Mouse (Mus musculus) adrenal gland, postnatal 0 days (tissue): ENCODE measurements around the gene Klra1. TPM values are rescaled to one million over a fixed set of nuclear protein-coding genes. Genes with fewer than 3 reads are reported as not detected.

ENCODE experiments used
- polyA plus RNA-seq: library from polyadenylated mRNA; unstranded; fragments of >200 nt; fragmentation: Nextera tagmentation; extraction: Ambion mirVana; gene quantifications from 2 replicates; pipeline ENCODE4 v1.2.1, GENCODE M21; 2015

Gene Klra1
- not detected in 2 replicates for polyA plus RNA-seq

GRCm38 (mm10) chr6:130386750-130387149, at the start of gene Klra1:
Gene Klra1, minus strand, starts transcription at chr6:130386874.

GRCm38 (mm10) chr6:130337411-130337810, 49.3 kb downstream of the Klra1 start, which contains the start of gene Klra3:
Gene Klra3, minus strand, starts transcription at chr6:130337574.

Other genes with a start within 250 kb of the Klra1 start
- gene Klra9, start 193.8 kb downstream of the Klra1 start, polyA plus RNA-seq, result not detected in 2 replicates
- gene Klra7, start 153.6 kb downstream of the Klra1 start, polyA plus RNA-seq, result not detected in 2 replicates
- not detected in 2 replicates for gene Klra10, start 104.9 kb downstream of the Klra1 start, polyA plus RNA-seq
- not detected in 2 replicates for gene Klra3, start 49.3 kb downstream of the Klra1 start, polyA plus RNA-seq